Mouse (Mus musculus) kidney, adult 2 months (tissue): ENCODE data around the gene Hdhd5.

ENCODE experiments used
- CTCF ChIP-seq: fragments of 200-500 bp; conservative IDR thresholded peaks from 2 replicates; pipeline ENCODE4 v1.5.1; 2011; ENCODE audit warnings: low read depth, mild to moderate bottlenecking, control low read depth, low read length, moderate library complexity, mixed read lengths; ENCODE audit not compliant: insufficient read depth, insufficient read length
- POLR2A ChIP-seq: fragments of 200-500 bp; IDR thresholded peaks from one replicate; pipeline ENCODE4 v1.6.1; 2011; ENCODE audit warnings: low read depth, low read length, control low read depth

DNA sequence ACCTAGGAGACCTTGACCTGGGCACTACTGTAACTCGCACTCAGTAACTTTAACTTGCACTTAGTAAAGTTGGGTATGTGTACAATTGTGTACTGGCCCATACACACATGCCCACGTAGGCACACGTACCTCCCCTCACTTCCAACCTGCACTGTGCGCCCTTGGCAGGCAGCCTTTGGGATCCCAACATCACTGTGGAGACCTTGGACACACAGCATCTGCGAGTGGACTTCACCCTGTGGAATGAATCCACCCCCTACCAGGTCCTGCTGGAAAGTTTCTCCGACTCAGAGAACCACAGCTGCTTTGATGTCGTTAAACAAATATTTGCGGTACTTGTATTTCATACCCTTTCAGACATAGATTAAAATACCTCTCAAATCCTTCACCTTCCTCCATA lies 55.8 kb downstream of the Hdhd5 start:
- no peak for TF ChIP-seq CTCF
- no peak for TF ChIP-seq POLR2A
